Mouse (Mus musculus) thymus, adult 2 months (tissue): ENCODE data around the gene Fam240a.

ENCODE experiments used
- CTCF ChIP-seq: fragments of 200-500 bp; IDR thresholded peaks from 2 replicates; pipeline ENCODE4 v1.5.1; 2012; ENCODE audit warnings: mild to moderate bottlenecking, control low read depth, low read length, moderate library complexity, borderline replicate concordance; ENCODE audit not compliant: control insufficient read depth, poor library complexity, insufficient read depth; ENCODE audit errors: extremely low read depth
- POLR2A ChIP-seq: fragments of 200-500 bp; IDR thresholded peaks from 2 replicates; pipeline ENCODE4 v1.6.1; 2012; ENCODE audit warnings: mild to moderate bottlenecking, low read length, control low read depth, moderate library complexity; ENCODE audit not compliant: control insufficient read depth, poor library complexity, insufficient read depth; ENCODE audit errors: extremely low read depth

DNA sequence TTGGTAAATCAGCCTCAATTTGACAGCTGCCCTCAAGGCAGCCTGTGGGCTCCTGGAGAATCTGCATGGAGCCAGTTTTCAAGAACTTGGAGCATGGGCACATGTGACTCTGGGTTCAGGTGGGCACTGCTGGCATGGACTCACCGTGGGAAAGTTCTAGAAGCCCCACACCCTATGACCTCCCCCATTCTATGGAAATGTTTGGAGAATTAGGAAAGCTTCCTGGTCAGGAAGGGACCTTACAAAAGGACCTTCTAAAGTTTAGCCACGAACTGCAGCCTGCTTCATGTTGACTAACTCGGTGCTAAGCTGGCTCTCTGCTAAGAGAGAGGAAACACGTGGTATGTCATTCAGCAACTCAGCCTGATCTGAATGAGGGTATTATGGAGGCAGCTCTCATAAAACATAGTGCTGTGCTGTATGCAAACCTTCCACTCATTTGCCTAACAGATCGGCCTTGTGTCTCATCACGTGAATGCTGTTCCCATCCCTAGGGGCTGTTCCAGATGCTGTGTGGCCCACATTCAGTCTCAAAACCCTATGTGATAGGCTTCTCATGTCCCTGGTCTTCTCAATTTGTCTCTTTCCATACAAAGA, 7.2 kb downstream of the Fam240a start:
- TF ChIP-seq CTCF (no peak), POLR2A (no peak)
